Mouse (Mus musculus) erythroblast, embryonic 14.5 days (primary cell): Measurements from ENCODE around the gene Bod1l. TPM values are rescaled to one million over a fixed set of nuclear protein-coding genes. Genes with fewer than 3 reads are reported as not detected.

Experiments used
- H3K27me3 ChIP-seq: 2 replicates; pipeline ENCODE4 v1.6.1; 2012; ENCODE audit warnings: inconsistent platforms; ENCODE audit not compliant: control insufficient read depth
- H3K36me3 ChIP-seq: 2 replicates; pipeline ENCODE4 v1.6.1; 2012; ENCODE audit warnings: mild to moderate bottlenecking, inconsistent platforms; ENCODE audit not compliant: control insufficient read depth
- H3K4me1 ChIP-seq: 2 replicates; pipeline ENCODE4 v1.6.1; 2012; ENCODE audit warnings: inconsistent platforms; ENCODE audit not compliant: control insufficient read depth
- H3K4me3 ChIP-seq: replicated peaks from 2 replicates; pipeline ENCODE3; 2012; ENCODE audit warnings: moderate library complexity, mild to moderate bottlenecking, inconsistent platforms
- H3K9me3 ChIP-seq: 2 replicates; pipeline ENCODE4 v1.6.1; 2012; ENCODE audit warnings: low read length, inconsistent platforms, mixed read lengths; ENCODE audit not compliant: control insufficient read depth
- GATA1 ChIP-seq: IDR thresholded peaks from 2 replicates; pipeline ENCODE4 v1.6.1; 2012; ENCODE audit warnings: low read length, inconsistent platforms, mixed read lengths
- TAL1 ChIP-seq: IDR thresholded peaks from 3 replicates; pipeline ENCODE4 v1.6.1; 2012; ENCODE audit warnings: low read length, inconsistent platforms, mixed read lengths
- polyA plus RNA-seq: library from polyadenylated mRNA; stranded (reverse); fragments of >175 nt; gene quantifications from 2 replicates; pipeline ENCODE4 v1.2.3, GENCODE M21; 2012

Bod1l gene
- polyA plus RNA-seq, 1 experiment = 0.80 TPM

- peaks cover 85% of the 10 kb centered on the region for H3K36me3 ChIP-seq
Observed at GRCm38 (mm10) chr5:41807383-41807782, 36.7 kb downstream of the Bod1l start.

GRCm38 (mm10) chr5:41806176-41806575 lies 37.9 kb downstream of the Bod1l start:
- H3K36me3 ChIP-seq = peaks cover 82% of the 10 kb centered on the region
- H3K4me3 ChIP-seq = no peak overlapping the region
- TF ChIP-seq GATA1 = no peak
- no peak for TF ChIP-seq TAL1

More at GRCm38 (mm10) chr5:41807383-41807782, 36.7 kb downstream of the Bod1l start:
- H3K27me3 ChIP-seq = no peaks in the 10 kb centered on the region
- H3K4me3 ChIP-seq = no peak overlapping the region
- H3K9me3 ChIP-seq = no peaks in the 10 kb centered on the region
- TF ChIP-seq TAL1 (no peak), GATA1 (no peak)
- H3K4me1 ChIP-seq = peaks cover 2% of the 10 kb centered on the region

DNA sequence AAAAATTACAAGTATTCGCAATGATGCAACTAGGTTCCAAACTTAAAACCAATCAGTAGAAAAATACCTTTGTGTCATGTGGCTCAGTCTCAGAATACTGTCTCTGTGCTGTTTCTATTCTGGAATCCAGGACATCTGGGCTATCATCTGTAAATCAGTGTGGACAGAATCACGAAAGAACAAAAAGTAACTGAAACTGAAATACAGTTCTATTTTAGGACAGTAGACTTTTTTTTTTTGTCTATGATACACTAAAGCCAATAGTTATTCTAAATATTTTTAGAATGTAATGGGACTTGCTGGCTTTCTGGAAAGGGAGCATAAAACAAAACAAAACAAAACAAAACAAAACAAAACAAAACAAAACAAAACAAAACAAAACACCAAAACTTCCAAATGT lies 39.0 kb downstream of the Bod1l start:
- no peak for TF ChIP-seq GATA1
- H3K9me3 ChIP-seq = no peaks in the 10 kb centered on the region
- H3K27me3 ChIP-seq = no peaks in the 10 kb centered on the region
- H3K4me3 ChIP-seq = no peak overlapping the region
- peaks cover 2% of the 10 kb centered on the region for H3K4me1 ChIP-seq
- H3K36me3 ChIP-seq = peaks cover 81% of the 10 kb centered on the region

More at GRCm38 (mm10) chr5:41806176-41806575, 37.9 kb downstream of the Bod1l start:
- H3K27me3 ChIP-seq = no peaks in the 10 kb centered on the region
- no peaks in the 10 kb centered on the region for H3K9me3 ChIP-seq
- H3K4me1 ChIP-seq = peaks cover 2% of the 10 kb centered on the region

DNA sequence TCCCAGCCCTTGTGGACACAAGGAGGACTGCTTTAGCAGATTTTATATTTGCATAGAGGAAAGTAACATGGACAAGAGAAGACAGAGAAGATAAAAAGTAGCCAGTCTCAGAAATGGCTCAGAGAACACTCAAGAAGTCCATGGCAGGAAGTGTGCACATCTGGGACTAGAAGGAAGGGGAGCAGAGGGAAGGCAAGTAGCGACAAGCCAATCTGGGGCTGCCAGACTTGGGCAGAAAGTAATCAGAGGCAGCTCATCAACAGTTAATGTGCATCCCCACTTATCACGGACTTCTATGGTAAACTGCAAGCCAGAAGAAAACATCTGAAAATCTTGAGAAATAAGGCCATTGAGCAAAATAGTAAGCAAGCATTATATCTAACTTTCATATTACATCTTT lies 39.5 kb downstream of the Bod1l start:
- Histone ChIP-seq H3K36me3 (peaks cover 79% of the 10 kb centered on the region), H3K9me3 (no peaks in the 10 kb centered on the region), H3K27me3 (no peaks in the 10 kb centered on the region), H3K4me3 (no peak overlapping the region), H3K4me1 (peaks cover 2% of the 10 kb centered on the region)
- TF ChIP-seq TAL1 (no peak), GATA1 (no peak)

- Histone ChIP-seq H3K9me3 (no peaks in the 10 kb centered on the region), H3K4me3 (no peak overlapping the region), H3K36me3 (peaks cover 73% of the 10 kb centered on the region), H3K27me3 (no peaks in the 10 kb centered on the region), H3K4me1 (peaks cover 2% of the 10 kb centered on the region)
- TF ChIP-seq TAL1 = no peak
- no peak for TF ChIP-seq GATA1
Observed at GRCm38 (mm10) chr5:41801622-41802021, 42.5 kb downstream of the Bod1l start.

GRCm38 (mm10) chr5:41794434-41794833 lies 49.7 kb downstream of the Bod1l start:
- Histone ChIP-seq H3K27me3 (no peaks in the 10 kb centered on the region), H3K4me3 (no peak overlapping the region), H3K9me3 (no peaks in the 10 kb centered on the region), H3K36me3 (peaks cover 82% of the 10 kb centered on the region), H3K4me1 (no peaks in the 10 kb centered on the region)
- TF ChIP-seq GATA1 (no peak), TAL1 (no peak)

- Histone ChIP-seq H3K4me3 (no peak overlapping the region), H3K9me3 (no peaks in the 10 kb centered on the region), H3K36me3 (peaks cover 90% of the 10 kb centered on the region), H3K4me1 (no peaks in the 10 kb centered on the region), H3K27me3 (no peaks in the 10 kb centered on the region)
- TF ChIP-seq GATA1 (no peak), TAL1 (no peak)
Observed at GRCm38 (mm10) chr5:41790517-41790916, 53.6 kb downstream of the Bod1l start.

- Histone ChIP-seq H3K4me3 (no peak overlapping the region), H3K27me3 (no peaks in the 10 kb centered on the region), H3K9me3 (no peaks in the 10 kb centered on the region), H3K36me3 (peaks cover 81% of the 10 kb centered on the region), H3K4me1 (no peaks in the 10 kb centered on the region)
- TF ChIP-seq TAL1 = no peak
- no peak for TF ChIP-seq GATA1
Observed at GRCm38 (mm10) chr5:41788877-41789276, 55.2 kb downstream of the Bod1l start.

DNA sequence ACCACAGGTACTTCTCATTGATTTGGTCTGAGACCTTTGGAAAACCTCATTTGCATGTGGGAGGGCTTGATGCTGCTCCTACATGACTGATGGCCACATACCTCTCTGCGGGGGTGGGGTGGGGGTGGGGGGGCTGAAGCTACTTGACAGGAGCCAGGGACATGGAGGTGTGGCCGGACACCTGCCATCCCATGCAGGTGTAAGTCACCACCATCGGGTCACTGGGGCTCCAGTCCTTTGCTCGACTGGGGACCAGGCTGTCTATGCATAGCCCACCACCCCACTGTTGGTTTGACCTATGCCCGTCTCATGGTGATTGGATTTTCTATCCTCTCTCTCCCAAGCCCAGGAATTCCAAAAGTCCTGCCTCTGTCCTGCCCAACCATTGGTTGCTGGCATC lies 62.2 kb downstream of the Bod1l start:
- no peaks in the 10 kb centered on the region for H3K4me1 ChIP-seq
- H3K4me3 ChIP-seq = no peak overlapping the region
- H3K36me3 ChIP-seq = peaks cover 21% of the 10 kb centered on the region
- H3K27me3 ChIP-seq = no peaks in the 10 kb centered on the region
- H3K9me3 ChIP-seq = no peaks in the 10 kb centered on the region
- TF ChIP-seq GATA1 = no peak
- no peak for TF ChIP-seq TAL1

DNA sequence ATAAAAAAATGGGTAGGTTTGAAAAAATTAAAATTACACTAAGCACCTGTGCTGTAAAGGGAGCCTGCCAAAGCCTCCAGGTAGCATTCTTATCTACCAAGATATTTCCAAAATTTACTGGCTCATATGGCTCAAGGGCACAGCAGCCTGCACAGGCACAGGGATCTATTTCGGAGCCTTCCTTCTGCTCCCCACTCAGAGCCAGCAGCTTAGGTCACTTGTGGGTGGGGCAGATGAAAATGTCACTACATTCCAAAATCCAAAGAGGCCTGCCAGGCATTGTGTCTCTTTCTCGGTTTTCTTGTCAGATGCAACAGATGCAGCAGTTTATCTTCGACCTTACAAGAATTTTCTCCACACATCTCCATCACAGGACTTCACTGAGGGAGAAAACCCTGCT lies 64.1 kb downstream of the Bod1l start:
- Histone ChIP-seq H3K36me3 (peaks cover 5% of the 10 kb centered on the region), H3K27me3 (no peaks in the 10 kb centered on the region), H3K4me1 (no peaks in the 10 kb centered on the region), H3K4me3 (no peak overlapping the region), H3K9me3 (no peaks in the 10 kb centered on the region)
- TF ChIP-seq TAL1 (no peak), GATA1 (no peak)
